ENCODE assay signal across 11 mouse cellular contexts in genomic region chr2:71757098-71757497, GRCm38 (mm10). TPM values are rescaled to one million over a fixed set of nuclear protein-coding genes. Genes with fewer than 3 reads are reported as not detected.
A peak's percentile ranks its signal among the peaks of the same experiment; 100 is the strongest.
DNase-seq lines count a peak whose midpoint lies in the region; ATAC-seq and TF ChIP-seq lines count a peak whose summit lies in the region.
"Had no signal": no experiment of that assay in that cellular context is flagged by ENCODE, and none has a peak within 500 bp of the region (broad histone marks: within the 10 kb centered on the region; RNA-seq: fewer than 3 reads in every experiment).

No protein-coding gene starts in this region.

- H3K27me3 ChIP-seq in heart, embryonic 12.5 days (replicated peaks) = no peaks in the 10 kb centered on the region
- H3K27me3 ChIP-seq: embryonic facial prominence, embryonic 15.5 days; hindbrain, embryonic 15.5 days; neural tube, embryonic 13.5 days had no signal

- H3K9ac ChIP-seq in heart, embryonic 12.5 days = no peak overlapping the region
- H3K9ac ChIP-seq: embryonic facial prominence, embryonic 15.5 days; hindbrain, embryonic 15.5 days; neural tube, embryonic 13.5 days had no signal

- no peak overlapping the region for H3K4me3 ChIP-seq in heart, embryonic 12.5 days
- H3K4me3 ChIP-seq in layer of hippocampus, adult 2 months = no peak overlapping the region
- H3K4me3 ChIP-seq: embryonic facial prominence, embryonic 15.5 days; hindbrain, embryonic 15.5 days; neural tube, embryonic 13.5 days had no signal

- H3K9me3 ChIP-seq in heart, embryonic 12.5 days (replicated peaks) = no peaks in the 10 kb centered on the region
- H3K9me3 ChIP-seq: embryonic facial prominence, embryonic 15.5 days; hindbrain, embryonic 15.5 days; neural tube, embryonic 13.5 days had no signal

- no peak for TF ChIP-seq CTCF in layer of hippocampus, adult 2 months (conservative IDR thresholded peaks at IDR 0.05)

- peak overlapping the region; percentile 18; the same call in 1 of the 2 replicates for H3K27ac ChIP-seq in heart, embryonic 12.5 days (ENCODE audit: poor library complexity, severe bottlenecking)
- no peak overlapping the region for H3K27ac ChIP-seq in layer of hippocampus, adult 2 months
- H3K27ac ChIP-seq: embryonic facial prominence, embryonic 15.5 days; hindbrain, embryonic 15.5 days; neural tube, embryonic 13.5 days had no signal

- ATAC-seq in heart, embryonic 12.5 days (ENCODE audit: insufficient number of reproducible peaks, low FRiP score) = peak; percentile 66

- no peaks in the 10 kb centered on the region for H3K36me3 ChIP-seq in heart, embryonic 12.5 days
- H3K36me3 ChIP-seq: embryonic facial prominence, embryonic 15.5 days; hindbrain, embryonic 15.5 days; neural tube, embryonic 13.5 days had no signal

- H3K4me2 ChIP-seq in heart, embryonic 12.5 days = no peak overlapping the region
- H3K4me2 ChIP-seq: embryonic facial prominence, embryonic 15.5 days; hindbrain, embryonic 15.5 days; neural tube, embryonic 13.5 days had no signal

- WGBS in heart, embryonic 12.5 days = 29% methylated on average over 5 of the region's 5 CpGs

- H3K4me1 ChIP-seq in heart, embryonic 12.5 days (replicated peaks) = peaks cover 16% of the 10 kb centered on the region

- peak; percentile 27 for DNase-seq in ovary, postnatal 36 days (ENCODE audit: low spot score)
- DNase-seq in ovary, postnatal 14 days (ENCODE audit: low spot score) = no peak
- peak; percentile 67 to 78 for DNase-seq in kidney, postnatal 25 days
- DNase-seq in skeletal muscle tissue, adult 2 months (ENCODE audit: low read depth, low spot score) = peak; percentile 27
- no peak for DNase-seq in natural killer cell, adult 2 months (ENCODE audit: low spot score in 2 of 2)
- no peak for DNase-seq in cerebellum, adult 11 months
- no peak for DNase-seq in layer of hippocampus, adult 2 months (ENCODE audit: low spot score in 2 of 2)

RNA-seq across cellular contexts. Expression of gene Itga6, which starts 11.7 kb away (rescaled TPM):
- polyA plus RNA-seq in heart, embryonic 12.5 days (2016; fragmentation: Nextera tagmentation; extraction: Ambion mirVana) = 115 and 130 TPM in 2 replicates
- 10 to 100 TPM; 21.1 to 25.8 TPM for total RNA-seq in layer of hippocampus, adult 2 months (2021)

Comparison
In these comparisons a context has a peak if more than half of its experiments do, and no peak if none do; other contexts are left out.
1. DNase-seq: peak in ovary, postnatal 36 days (single experiment), kidney, postnatal 25 days (2 of 2) and skeletal muscle tissue, adult 2 months (single experiment); none in ovary, postnatal 14 days (single experiment), natural killer cell, adult 2 months (0 of 2), cerebellum, adult 11 months (single experiment) and layer of hippocampus, adult 2 months (0 of 2).